Mouse (Mus musculus): ENCODE data around the gene Bak1.

Gene Bak1

GRCm38 (mm10) chr17:27021076-27021475, 7.7 kb downstream of the Bak1 start:
- DNase-seq (ENCODE audit: low spot score): no peak

GRCm38 (mm10) chr17:27018555-27019196, 10.1 kb downstream of the Bak1 start:
- no peak for DNase-seq (ENCODE audit: low spot score)

- peak; percentile 58 for DNase-seq (ENCODE audit: low spot score)
Observed at GRCm38 (mm10) chr17:27017564-27018499, 11.0 kb downstream of the Bak1 start.

GRCm38 (mm10) chr17:27012909-27013308, 15.9 kb downstream of the Bak1 start:
- DNase-seq (ENCODE audit: low spot score): no peak

GRCm38 (mm10) chr17:27011998-27012672, 16.7 kb downstream of the Bak1 start:
- DNase-seq (ENCODE audit: low spot score): no peak

- no peak for DNase-seq (ENCODE audit: low spot score)
Observed at GRCm38 (mm10) chr17:27011167-27011566, 17.6 kb downstream of the Bak1 start.

- no peak for DNase-seq (ENCODE audit: low spot score)
Observed at GRCm38 (mm10) chr17:27008277-27008676, 20.5 kb downstream of the Bak1 start.

- no peak for DNase-seq (ENCODE audit: low spot score)
Observed at GRCm38 (mm10) chr17:27005644-27006043, 23.2 kb downstream of the Bak1 start.

GRCm38 (mm10) chr17:27004903-27005485, 23.8 kb downstream of the Bak1 start:
- no peak for DNase-seq (ENCODE audit: low spot score)

GRCm38 (mm10) chr17:27004431-27004830, 24.4 kb downstream of the Bak1 start:
- no peak for DNase-seq (ENCODE audit: low spot score)

GRCm38 (mm10) chr17:27001889-27002288, 26.9 kb downstream of the Bak1 start:
- DNase-seq (ENCODE audit: low spot score): no peak

- no peak for DNase-seq (ENCODE audit: low spot score)
Observed at GRCm38 (mm10) chr17:27001151-27001550, 27.7 kb downstream of the Bak1 start.

- DNase-seq (ENCODE audit: low spot score): no peak
Observed at GRCm38 (mm10) chr17:26999996-27000395, 28.8 kb downstream of the Bak1 start.

- no peak for DNase-seq (ENCODE audit: low spot score)
Observed at GRCm38 (mm10) chr17:26998283-26998682, 30.5 kb downstream of the Bak1 start.

- no peak for DNase-seq (ENCODE audit: low spot score)
Observed at GRCm38 (mm10) chr17:26997661-26998060, 31.1 kb downstream of the Bak1 start.

GRCm38 (mm10) chr17:26995562-26995961, 33.2 kb downstream of the Bak1 start:
- no peak for DNase-seq (ENCODE audit: low spot score)

- no peak for DNase-seq (ENCODE audit: low spot score)
Observed at GRCm38 (mm10) chr17:26995006-26995405, 33.8 kb downstream of the Bak1 start.

GRCm38 (mm10) chr17:26994410-26994809, 34.4 kb downstream of the Bak1 start:
- DNase-seq (ENCODE audit: low spot score): no peak

GRCm38 (mm10) chr17:26990521-26990920, 38.3 kb downstream of the Bak1 start:
- no peak for DNase-seq (ENCODE audit: low spot score)

- DNase-seq (ENCODE audit: low spot score): no peak
Observed at GRCm38 (mm10) chr17:26985503-26986179, 43.2 kb downstream of the Bak1 start.

- DNase-seq (ENCODE audit: low spot score): no peak
Observed at GRCm38 (mm10) chr17:26983382-26983781, 45.4 kb downstream of the Bak1 start.

- no peak for DNase-seq (ENCODE audit: low spot score)
Observed at GRCm38 (mm10) chr17:26981050-26981449, 47.8 kb downstream of the Bak1 start.

Measured in urinary bladder, postnatal 10 days (tissue).